Mouse (Mus musculus) thymus, adult 2 months (tissue): ENCODE measurements around the gene Nktr.

Source experiments
- CTCF ChIP-seq: fragments of 200-500 bp; IDR thresholded peaks from 2 replicates; pipeline ENCODE4 v1.5.1; 2012; ENCODE audit warnings: mild to moderate bottlenecking, control low read depth, low read length, moderate library complexity, borderline replicate concordance; ENCODE audit not compliant: control insufficient read depth, poor library complexity, insufficient read depth; ENCODE audit errors: extremely low read depth
- POLR2A ChIP-seq: fragments of 200-500 bp; IDR thresholded peaks from 2 replicates; pipeline ENCODE4 v1.6.1; 2012; ENCODE audit warnings: mild to moderate bottlenecking, low read length, control low read depth, moderate library complexity; ENCODE audit not compliant: control insufficient read depth, poor library complexity, insufficient read depth; ENCODE audit errors: extremely low read depth

GRCm38 (mm10) chr9:121762248-121762647 lies 43.3 kb downstream of the Nktr start:
- TF ChIP-seq POLR2A = no peak
- TF ChIP-seq CTCF = no peak
